Mouse (Mus musculus): Measurements from ENCODE around the gene Gm21988. TPM values are rescaled to one million over a fixed set of nuclear protein-coding genes. Genes with fewer than 3 reads are reported as not detected.

The Gm21988 gene
- 2.6 and 4.4 TPM in 2 replicates for polyA plus RNA-seq (2012; rRNA removed)

GRCm38 (mm10) chr11:70239541-70240279 is at the start of gene Gm21988, which contains the start of gene Rnasek:
Gene Gm21988 (minus strand): TSS chr11:70239830.
Gene Rnasek (minus strand): TSS chr11:70239842.
- under 1% methylated on average over 35 of the region's 35 CpGs for WGBS
- H3K27ac ChIP-seq (ENCODE audit: insufficient read depth, low read depth, low read length), result peak within 1 kb of the TSS; percentile 85

GRCm38 (mm10) chr11:70289236-70289635 is 49.6 kb upstream of the Gm21988 start:
- H3K27me3 ChIP-seq (ENCODE audit: control insufficient read depth, insufficient read depth, low read length), result no peaks in the 10 kb centered on the region
- no peak overlapping the region for H3K4me3 ChIP-seq (ENCODE audit: low read depth, low read length)
- H3K36me3 ChIP-seq (ENCODE audit: control insufficient read depth, insufficient read depth, low read length), result no peaks in the 10 kb centered on the region
- 28% methylated on average over 6 of the region's 6 CpGs for WGBS
- no peaks in the 10 kb centered on the region for H3K4me1 ChIP-seq (ENCODE audit: control insufficient read depth, insufficient read depth, insufficient read length, low read length)
- TF ChIP-seq CTCF (IDR thresholded peaks at IDR 0.05; ENCODE audit: extremely low read depth, insufficient read length, insufficient replicate concordance, low read depth, low read length) (no peak), POLR2A (IDR thresholded peaks at IDR 0.05; ENCODE audit: low read depth, low read length) (no peak)
- H3K27ac ChIP-seq (ENCODE audit: insufficient read depth, low read depth, low read length), result no peak overlapping the region

More at GRCm38 (mm10) chr11:70239541-70240279, at the start of gene Gm21988, which contains the start of gene Rnasek:
- TF ChIP-seq CTCF (IDR thresholded peaks at IDR 0.05; ENCODE audit: extremely low read depth, insufficient read length, insufficient replicate concordance, low read depth, low read length) (no peak), POLR2A (IDR thresholded peaks at IDR 0.05; ENCODE audit: low read depth, low read length) (peak; percentile 74; the same call in 1 of the 2 replicates)
- Histone ChIP-seq H3K4me1 (ENCODE audit: control insufficient read depth, insufficient read depth, insufficient read length, low read length) (peaks cover 9% of the 10 kb centered on the region; the same call in 1 of the 2 replicates), H3K36me3 (ENCODE audit: control insufficient read depth, insufficient read depth, low read length) (peaks cover 6% of the 10 kb centered on the region; the same call in 1 of the 2 replicates), H3K4me3 (ENCODE audit: low read depth, low read length) (peak within 1 kb of the TSS; percentile 99), H3K27me3 (ENCODE audit: control insufficient read depth, insufficient read depth, low read length) (no peaks in the 10 kb centered on the region)

GRCm38 (mm10) chr11:70288102-70288501 is 48.5 kb upstream of the Gm21988 start:
- H3K27ac ChIP-seq (ENCODE audit: insufficient read depth, low read depth, low read length), result no peak overlapping the region
- 81% methylated on average over 10 of the region's 10 CpGs for WGBS
- H3K36me3 ChIP-seq (ENCODE audit: control insufficient read depth, insufficient read depth, low read length), result no peaks in the 10 kb centered on the region
- no peak overlapping the region for H3K4me3 ChIP-seq (ENCODE audit: low read depth, low read length)
- no peaks in the 10 kb centered on the region for H3K4me1 ChIP-seq (ENCODE audit: control insufficient read depth, insufficient read depth, insufficient read length, low read length)
- H3K27me3 ChIP-seq (ENCODE audit: control insufficient read depth, insufficient read depth, low read length), result no peaks in the 10 kb centered on the region
- TF ChIP-seq CTCF (IDR thresholded peaks at IDR 0.05; ENCODE audit: extremely low read depth, insufficient read length, insufficient replicate concordance, low read depth, low read length), result no peak
- no peak for TF ChIP-seq POLR2A (IDR thresholded peaks at IDR 0.05; ENCODE audit: low read depth, low read length)

- no peaks in the 10 kb centered on the region for H3K36me3 ChIP-seq (ENCODE audit: control insufficient read depth, insufficient read depth, low read length)
- H3K27ac ChIP-seq (ENCODE audit: insufficient read depth, low read depth, low read length), result no peak overlapping the region
- TF ChIP-seq POLR2A (IDR thresholded peaks at IDR 0.05; ENCODE audit: low read depth, low read length) (no peak), CTCF (IDR thresholded peaks at IDR 0.05; ENCODE audit: extremely low read depth, insufficient read length, insufficient replicate concordance, low read depth, low read length) (no peak)
- no peaks in the 10 kb centered on the region for H3K4me1 ChIP-seq (ENCODE audit: control insufficient read depth, insufficient read depth, insufficient read length, low read length)
- 56% methylated on average over 5 of the region's 5 CpGs for WGBS
- no peak overlapping the region for H3K4me3 ChIP-seq (ENCODE audit: low read depth, low read length)
- no peaks in the 10 kb centered on the region for H3K27me3 ChIP-seq (ENCODE audit: control insufficient read depth, insufficient read depth, low read length)
Measured at GRCm38 (mm10) chr11:70285686-70286085, 46.1 kb upstream of the Gm21988 start.

GRCm38 (mm10) chr11:70284757-70285156 is 45.1 kb upstream of the Gm21988 start:
- no peaks in the 10 kb centered on the region for H3K4me1 ChIP-seq (ENCODE audit: control insufficient read depth, insufficient read depth, insufficient read length, low read length)
- no peak overlapping the region for H3K4me3 ChIP-seq (ENCODE audit: low read depth, low read length)
- no peaks in the 10 kb centered on the region for H3K36me3 ChIP-seq (ENCODE audit: control insufficient read depth, insufficient read depth, low read length)
- no peaks in the 10 kb centered on the region for H3K27me3 ChIP-seq (ENCODE audit: control insufficient read depth, insufficient read depth, low read length)
- 19% methylated on average over 3 of the region's 3 CpGs for WGBS
- H3K27ac ChIP-seq (ENCODE audit: insufficient read depth, low read depth, low read length), result no peak overlapping the region
- TF ChIP-seq POLR2A (IDR thresholded peaks at IDR 0.05; ENCODE audit: low read depth, low read length), result no peak
- TF ChIP-seq CTCF (IDR thresholded peaks at IDR 0.05; ENCODE audit: extremely low read depth, insufficient read length, insufficient replicate concordance, low read depth, low read length), result no peak

GRCm38 (mm10) chr11:70283666-70284065 is 44.0 kb upstream of the Gm21988 start:
- H3K4me1 ChIP-seq (ENCODE audit: control insufficient read depth, insufficient read depth, insufficient read length, low read length), result no peaks in the 10 kb centered on the region
- no peak overlapping the region for H3K4me3 ChIP-seq (ENCODE audit: low read depth, low read length)
- TF ChIP-seq CTCF (IDR thresholded peaks at IDR 0.05; ENCODE audit: extremely low read depth, insufficient read length, insufficient replicate concordance, low read depth, low read length) (no peak), POLR2A (IDR thresholded peaks at IDR 0.05; ENCODE audit: low read depth, low read length) (no peak)
- no peaks in the 10 kb centered on the region for H3K36me3 ChIP-seq (ENCODE audit: control insufficient read depth, insufficient read depth, low read length)
- WGBS, result 66% methylated on average over 4 of the region's 4 CpGs
- H3K27ac ChIP-seq (ENCODE audit: insufficient read depth, low read depth, low read length), result no peak overlapping the region
- no peaks in the 10 kb centered on the region for H3K27me3 ChIP-seq (ENCODE audit: control insufficient read depth, insufficient read depth, low read length)

GRCm38 (mm10) chr11:70280441-70280840 is 40.8 kb upstream of the Gm21988 start:
- no peak for TF ChIP-seq POLR2A (IDR thresholded peaks at IDR 0.05; ENCODE audit: low read depth, low read length)
- TF ChIP-seq CTCF (IDR thresholded peaks at IDR 0.05; ENCODE audit: extremely low read depth, insufficient read length, insufficient replicate concordance, low read depth, low read length), result no peak
- Histone ChIP-seq H3K27me3 (ENCODE audit: control insufficient read depth, insufficient read depth, low read length) (no peaks in the 10 kb centered on the region), H3K4me3 (ENCODE audit: low read depth, low read length) (no peak overlapping the region), H3K36me3 (ENCODE audit: control insufficient read depth, insufficient read depth, low read length) (no peaks in the 10 kb centered on the region), H3K27ac (ENCODE audit: insufficient read depth, low read depth, low read length) (no peak overlapping the region), H3K4me1 (ENCODE audit: control insufficient read depth, insufficient read depth, insufficient read length, low read length) (no peaks in the 10 kb centered on the region)
- WGBS, result 34% methylated on average over 3 of the region's 3 CpGs

Data from small intestine, adult 2 months (tissue).